Mouse (Mus musculus): Measurements from ENCODE around the gene Spns2.
A peak's percentile ranks its signal among the peaks of the same experiment; 100 is the strongest.

Spns2 gene

GRCm38 (mm10) chr11:72489881-72490301 lies at the start of gene Spns2:
Gene Spns2, minus strand, starts transcription at chr11:72489904.
- no peak for DNase-seq (ENCODE audit: low spot score)

GRCm38 (mm10) chr11:72538811-72539210 lies 49.1 kb upstream of the Spns2 start:
- no peak for DNase-seq (ENCODE audit: low spot score)

- peak; percentile 50 for DNase-seq (ENCODE audit: low spot score)
These were observed 48.5 kb upstream of the Spns2 start for GRCm38 (mm10) chr11:72538037-72538755.

GRCm38 (mm10) chr11:72537503-72537902 lies 47.8 kb upstream of the Spns2 start:
- no peak for DNase-seq (ENCODE audit: low spot score)

- DNase-seq (ENCODE audit: low spot score) = no peak
These were observed 45.8 kb upstream of the Spns2 start for GRCm38 (mm10) chr11:72535519-72535918.

GRCm38 (mm10) chr11:72532890-72533289 lies 43.2 kb upstream of the Spns2 start:
- DNase-seq (ENCODE audit: low spot score) = no peak

- peak; percentile 55 for DNase-seq (ENCODE audit: low spot score)
These were observed 41.9 kb upstream of the Spns2 start for GRCm38 (mm10) chr11:72531632-72532031.

- no peak for DNase-seq (ENCODE audit: low spot score)
These were observed 41.4 kb upstream of the Spns2 start for GRCm38 (mm10) chr11:72531144-72531543.

GRCm38 (mm10) chr11:72526190-72526589 lies 36.5 kb upstream of the Spns2 start:
- DNase-seq (ENCODE audit: low spot score) = peak; percentile 10

- no peak for DNase-seq (ENCODE audit: low spot score)
These were observed 34.0 kb upstream of the Spns2 start for GRCm38 (mm10) chr11:72523711-72524110.

- DNase-seq (ENCODE audit: low spot score) = peak; percentile 73
These were observed 32.9 kb upstream of the Spns2 start for GRCm38 (mm10) chr11:72522616-72523041.

GRCm38 (mm10) chr11:72521598-72522541 lies 32.2 kb upstream of the Spns2 start:
- peak; percentile 88 for DNase-seq (ENCODE audit: low spot score)

GRCm38 (mm10) chr11:72519895-72520294 lies 30.2 kb upstream of the Spns2 start:
- no peak for DNase-seq (ENCODE audit: low spot score)

- no peak for DNase-seq (ENCODE audit: low spot score)
These were observed 29.5 kb upstream of the Spns2 start for GRCm38 (mm10) chr11:72519189-72519588.

- DNase-seq (ENCODE audit: low spot score) = no peak
These were observed 28.7 kb upstream of the Spns2 start for GRCm38 (mm10) chr11:72518449-72518848.

GRCm38 (mm10) chr11:72514967-72515366 lies 25.3 kb upstream of the Spns2 start:
- no peak for DNase-seq (ENCODE audit: low spot score)

- no peak for DNase-seq (ENCODE audit: low spot score)
These were observed 18.9 kb upstream of the Spns2 start for GRCm38 (mm10) chr11:72508651-72509050.

- no peak for DNase-seq (ENCODE audit: low spot score)
These were observed 17.9 kb upstream of the Spns2 start for GRCm38 (mm10) chr11:72507651-72508050.

GRCm38 (mm10) chr11:72504016-72504797 lies 14.5 kb upstream of the Spns2 start:
- no peak for DNase-seq (ENCODE audit: low spot score)

GRCm38 (mm10) chr11:72503501-72503921 lies 13.8 kb upstream of the Spns2 start:
- no peak for DNase-seq (ENCODE audit: low spot score)

GRCm38 (mm10) chr11:72502236-72502635 lies 12.5 kb upstream of the Spns2 start:
- no peak for DNase-seq (ENCODE audit: low spot score)

- DNase-seq (ENCODE audit: low spot score) = no peak
These were observed 11.8 kb upstream of the Spns2 start for GRCm38 (mm10) chr11:72501426-72502002.
